Mouse (Mus musculus): Measurements from ENCODE around the gene Myo5a. TPM values are rescaled to one million over a fixed set of nuclear protein-coding genes. Genes with fewer than 3 reads are reported as not detected.

Myo5a gene
- polyA plus RNA-seq, 1 experiment from 2014 or later = 48.0 TPM

DNA sequence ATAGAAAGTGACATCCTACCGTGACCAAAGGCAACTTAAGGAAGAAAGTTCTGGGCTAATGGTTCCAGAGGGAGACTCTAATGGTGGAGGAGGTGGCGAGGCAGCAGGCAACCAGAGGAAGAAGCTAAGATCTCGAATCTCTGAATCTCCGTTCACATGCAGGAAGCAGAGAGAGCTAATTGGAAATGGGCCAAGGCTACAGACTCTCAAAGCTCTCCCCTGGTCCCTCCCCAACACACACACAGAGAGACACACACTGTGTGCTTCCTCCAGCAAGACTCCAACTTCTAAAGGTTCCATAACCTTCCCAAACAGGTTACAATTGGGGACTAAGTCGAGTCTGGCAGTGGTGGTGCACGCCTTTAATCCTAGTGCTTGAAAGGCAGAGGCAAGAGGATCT is 199.6 kb downstream of the Myo5a start:
- H3K4me3 ChIP-seq (replicated peaks; ENCODE audit: low read depth, low read length) = no peak overlapping the region
- H3K4me1 ChIP-seq (ENCODE audit: control insufficient read depth, insufficient read depth, low read length) = no peaks in the 10 kb centered on the region
- no peaks in the 10 kb centered on the region for H3K9me3 ChIP-seq (ENCODE audit: control insufficient read depth, low read length)
- H3K27me3 ChIP-seq (ENCODE audit: control insufficient read depth, insufficient read depth, low read length) = no peaks in the 10 kb centered on the region
- 84% methylated on average over 6 of the region's 6 CpGs for WGBS
- H3K9ac ChIP-seq (replicated peaks; ENCODE audit: low read length) = no peak overlapping the region
- no peaks in the 10 kb centered on the region for H3K36me3 ChIP-seq (ENCODE audit: control insufficient read depth, insufficient read depth, low read length)
- H3K27ac ChIP-seq (replicated peaks; ENCODE audit: low read depth, low read length) = no peak overlapping the region
- ATAC-seq (ENCODE audit: low FRiP score, low TSS enrichment) = no peak
- no peak overlapping the region for H3K4me2 ChIP-seq (ENCODE audit: low read length)
- DNase-seq = no peak

DNA sequence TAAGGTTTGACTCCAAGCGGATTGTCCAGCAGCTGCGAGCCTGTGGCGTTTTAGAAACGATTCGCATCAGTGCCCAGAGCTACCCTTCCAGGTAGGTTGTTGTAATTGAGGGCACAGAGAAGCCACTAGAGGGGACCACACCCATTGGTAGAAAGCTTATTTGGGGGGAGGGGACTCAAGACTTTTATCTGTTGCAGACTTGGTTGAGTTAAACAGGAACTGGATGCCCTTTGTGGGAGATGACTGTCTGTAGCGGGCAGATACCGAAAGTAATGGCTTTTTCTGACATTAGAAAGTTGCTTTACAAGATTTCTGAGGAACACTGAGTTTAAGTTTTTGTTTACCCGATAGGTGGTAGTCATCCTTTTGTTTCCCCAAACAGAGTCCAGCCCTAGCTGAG is 200.7 kb downstream of the Myo5a start:
- Histone ChIP-seq H3K36me3 (ENCODE audit: control insufficient read depth, insufficient read depth, low read length) (no peaks in the 10 kb centered on the region), H3K27ac (replicated peaks; ENCODE audit: low read depth, low read length) (no peak overlapping the region), H3K4me2 (ENCODE audit: low read length) (no peak overlapping the region), H3K4me3 (replicated peaks; ENCODE audit: low read depth, low read length) (no peak overlapping the region), H3K27me3 (ENCODE audit: control insufficient read depth, insufficient read depth, low read length) (no peaks in the 10 kb centered on the region), H3K4me1 (ENCODE audit: control insufficient read depth, insufficient read depth, low read length) (no peaks in the 10 kb centered on the region), H3K9me3 (ENCODE audit: control insufficient read depth, low read length) (no peaks in the 10 kb centered on the region), H3K9ac (replicated peaks; ENCODE audit: low read length) (no peak overlapping the region)
- DNase-seq (no peak), ATAC-seq (ENCODE audit: low FRiP score, low TSS enrichment) (no peak)
- 96% methylated on average over 8 of the region's 8 CpGs for WGBS

Other genes starting within 250 kb of the Myo5a start
- 7.6 and 9.1 TPM in 2 replicates for gene Onecut1, start 209.1 kb upstream of the Myo5a start, polyA plus RNA-seq (2014; fragmentation: Nextera tagmentation; extraction: Ambion mirVana)
- 26.0 and 35.9 TPM in 2 replicates for gene Fam214a, start 118.1 kb upstream of the Myo5a start, polyA plus RNA-seq (2014; fragmentation: Nextera tagmentation; extraction: Ambion mirVana)
- 217 and 234 TPM in 2 replicates for gene Arpp19, start 33.4 kb upstream of the Myo5a start, polyA plus RNA-seq (2014; fragmentation: Nextera tagmentation; extraction: Ambion mirVana)
- 0.64 and 0.72 TPM in 2 replicates for gene Myo5c, start 161.0 kb downstream of the Myo5a start, polyA plus RNA-seq (2014; fragmentation: Nextera tagmentation; extraction: Ambion mirVana)
- gene Gnb5, start 235.3 kb downstream of the Myo5a start, polyA plus RNA-seq (2014; fragmentation: Nextera tagmentation; extraction: Ambion mirVana) = 69.6 and 70.1 TPM in 2 replicates